Mouse (Mus musculus) ES-Bruce4 (cell line): ENCODE results near the gene Slc23a2.

ENCODE experiments used
- CTCF ChIP-seq: IDR thresholded peaks from one replicate; pipeline ENCODE4 v1.8.1; 2011; ENCODE audit warnings: low read depth, low read length
- EP300 ChIP-seq: IDR thresholded peaks from 2 replicates; pipeline ENCODE4 v1.6.1; 2011; ENCODE audit warnings: low read depth, low read length; ENCODE audit not compliant: insufficient read depth
- POLR2A ChIP-seq: IDR thresholded peaks from one replicate; pipeline ENCODE4 v1.8.1; 2011; ENCODE audit warnings: low read length; ENCODE audit not compliant: insufficient read depth

GRCm38 (mm10) chr2:132091749-132092148 is 53.2 kb downstream of the Slc23a2 start:
- TF ChIP-seq EP300 (no peak), POLR2A (no peak), CTCF (no peak)
